Mouse (Mus musculus) R1 (cell line): Measurements from ENCODE around the gene Hoxa2.

Experiments
- DNase-seq: peaks from one replicate; pipeline ENCODE4 v3.0.0-alpha.2; 2018; ENCODE audit warnings: low read depth, low spot score

Gene Hoxa2

GRCm38 (mm10) chr6:52165441-52166370 lies 1.1 kb upstream of the Hoxa2 start:
- no peak for DNase-seq

DNA sequence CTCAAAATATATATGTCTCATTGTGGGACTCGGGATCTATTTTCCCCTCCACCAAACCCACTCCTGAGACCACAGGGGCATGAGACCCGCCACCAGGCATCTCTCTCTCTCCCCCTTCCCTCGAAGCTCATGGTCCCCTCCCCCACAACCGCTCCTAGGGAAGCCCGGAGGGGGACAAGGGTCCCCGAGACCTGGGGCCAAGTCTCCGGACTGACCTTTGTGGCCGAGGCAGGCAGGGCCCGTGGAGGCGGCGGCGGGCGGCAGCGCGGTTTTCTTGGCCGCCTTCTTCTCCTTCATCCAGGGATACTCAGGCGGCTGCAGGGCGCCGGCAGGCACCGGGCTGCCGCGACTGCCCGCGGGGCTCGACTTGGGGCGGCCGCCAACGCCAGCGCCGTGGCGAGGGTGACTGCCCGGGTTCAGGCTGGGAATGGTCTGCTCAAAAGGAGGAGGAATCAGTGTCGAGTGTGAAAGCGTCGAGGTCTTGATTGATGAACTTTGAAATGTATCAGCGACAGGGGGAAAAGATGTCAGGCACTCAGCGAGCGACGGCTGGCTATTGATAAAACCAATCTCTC lies 493 bp downstream of the Hoxa2 start:
- DNase-seq = peak; percentile 25

GRCm38 (mm10) chr6:52163366-52164031 lies 1.1 kb downstream of the Hoxa2 start:
- peak; percentile 41 for DNase-seq

- no peak for DNase-seq
Observed at GRCm38 (mm10) chr6:52162611-52163365, 1.8 kb downstream of the Hoxa2 start.

- DNase-seq = no peak
Observed at GRCm38 (mm10) chr6:52162093-52162380, 2.6 kb downstream of the Hoxa2 start.

DNA sequence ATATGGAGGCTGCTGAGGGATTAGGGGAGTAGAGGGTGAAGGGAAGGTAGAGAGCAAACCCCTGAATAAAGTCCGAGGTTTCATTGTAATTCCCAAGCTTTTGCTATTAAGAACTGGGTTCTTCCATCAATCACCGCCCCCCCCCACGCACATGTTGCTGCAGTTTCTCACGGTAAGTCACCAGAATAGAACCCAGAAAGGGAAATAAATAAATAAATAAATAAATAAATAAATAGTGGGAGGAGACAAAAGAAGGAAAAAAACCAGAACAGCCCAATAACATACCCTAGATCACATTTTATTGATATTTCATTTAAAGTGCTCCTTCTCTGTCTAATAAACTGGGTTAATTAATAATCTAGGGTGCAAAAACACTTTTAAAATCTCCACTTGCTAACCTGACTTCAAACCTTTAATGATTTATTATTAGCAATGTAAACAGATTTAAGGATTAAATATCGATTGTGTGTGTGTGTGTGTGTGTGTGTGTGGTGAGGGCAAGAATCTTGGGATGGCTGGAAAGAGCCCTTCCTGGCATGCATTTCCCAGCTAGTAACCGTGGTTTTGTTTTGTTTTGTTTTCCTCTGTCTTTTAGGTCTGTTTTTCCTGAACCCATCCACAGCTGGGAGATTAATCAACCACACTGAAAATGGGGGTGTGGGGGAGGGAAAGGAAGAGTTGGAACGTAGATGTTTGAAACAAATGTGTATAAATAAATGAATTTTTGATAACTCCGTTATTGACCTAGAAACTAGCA lies 3.1 kb downstream of the Hoxa2 start:
- no peak for DNase-seq

DNA sequence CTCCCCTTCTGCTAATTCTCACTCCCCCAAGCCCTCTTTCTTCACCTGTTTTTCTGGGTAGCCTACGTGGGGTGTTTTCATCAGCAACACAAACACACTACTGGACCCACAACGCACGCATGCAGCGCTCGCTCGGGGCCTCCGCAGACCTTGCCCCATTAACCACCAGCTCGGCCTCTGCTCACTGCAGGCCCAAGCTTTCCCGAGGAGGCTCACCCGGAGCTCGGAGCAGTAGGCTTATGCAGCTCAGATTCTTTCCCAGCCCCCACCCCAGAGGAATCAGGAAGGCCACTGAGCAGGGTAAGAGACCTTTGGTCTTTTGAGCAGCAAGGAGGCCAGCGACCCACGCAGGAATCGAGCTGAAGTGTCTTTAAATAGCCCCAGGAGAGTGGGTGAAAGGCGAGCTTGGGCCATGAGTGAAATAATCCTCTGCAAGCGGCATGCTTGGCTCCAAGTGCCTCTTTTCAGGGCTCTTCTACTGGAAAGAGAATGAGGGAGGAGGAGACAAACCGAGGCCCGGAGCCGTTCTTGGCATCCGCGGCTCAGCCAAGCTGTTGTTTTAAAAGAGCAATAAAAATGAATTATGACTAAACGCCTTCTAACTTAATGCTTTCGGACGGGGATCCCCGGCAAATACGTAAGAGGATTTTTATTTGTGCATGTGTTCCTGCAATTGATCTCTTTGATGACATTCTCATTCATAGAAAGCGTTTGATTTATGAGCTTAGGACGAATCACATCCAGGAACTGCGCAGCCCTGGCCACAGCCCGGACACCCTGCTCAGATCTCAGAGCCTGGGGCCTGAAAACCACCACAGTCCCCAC lies 3.9 kb downstream of the Hoxa2 start:
- no peak for DNase-seq

DNA sequence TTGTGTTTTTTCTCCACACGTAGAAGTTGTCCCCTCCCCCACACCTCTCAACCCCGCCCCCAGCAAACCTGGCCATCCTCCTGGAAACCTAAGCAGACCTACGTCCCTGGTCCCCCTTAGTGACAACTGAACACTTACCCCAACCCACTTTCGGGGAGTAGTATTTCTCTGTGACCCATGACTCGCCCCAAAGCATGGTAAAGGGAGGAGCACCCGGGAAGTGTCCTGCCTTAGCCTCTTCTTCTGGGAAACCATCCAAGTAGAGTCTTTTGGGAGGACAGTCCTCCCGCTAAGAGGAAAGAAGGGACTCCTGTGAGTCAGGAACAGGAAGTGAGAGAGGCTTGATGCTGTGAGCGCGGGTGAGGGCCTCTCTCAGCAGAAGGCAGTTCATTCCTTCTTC lies 4.7 kb downstream of the Hoxa2 start:
- DNase-seq = no peak

- DNase-seq = no peak
Observed at GRCm38 (mm10) chr6:52159164-52159761, 5.4 kb downstream of the Hoxa2 start.

DNA sequence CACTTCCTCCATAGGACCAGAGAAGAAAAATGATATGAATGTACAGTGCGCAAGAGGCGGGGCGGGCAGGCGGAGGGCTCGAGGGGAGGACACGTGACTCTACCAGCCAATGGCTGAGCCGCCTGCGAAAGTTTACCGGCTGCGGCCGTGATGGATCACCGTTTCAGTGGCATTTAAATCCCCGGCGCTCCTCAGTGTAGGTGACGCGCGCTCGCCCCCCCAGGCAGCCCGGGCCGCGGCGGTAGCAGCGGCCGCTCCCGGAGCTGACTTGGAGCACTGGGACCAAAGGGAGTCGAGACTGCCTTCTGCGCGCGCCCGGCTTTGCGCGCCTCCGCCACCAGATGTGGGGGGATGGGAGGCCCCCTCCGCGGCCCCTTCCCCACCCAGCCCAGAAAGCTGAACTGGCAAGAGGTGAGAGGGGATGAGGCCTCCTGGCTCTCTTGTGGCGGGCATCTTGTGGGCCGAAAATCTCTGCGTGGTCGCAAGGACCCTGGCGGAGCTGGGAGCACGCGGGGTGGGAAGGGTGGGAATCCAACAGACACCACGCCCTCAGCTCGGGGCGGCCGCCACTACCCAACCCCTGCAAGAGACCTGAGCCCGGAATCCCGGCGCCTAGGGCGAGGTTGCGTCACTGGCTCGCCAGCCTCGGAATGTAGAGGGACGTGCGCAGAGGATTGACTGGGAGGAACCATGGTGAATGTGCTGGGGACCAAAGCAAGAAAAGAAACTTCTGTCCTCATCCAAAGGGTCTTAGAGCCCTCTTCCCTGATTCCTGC lies 6.2 kb downstream of the Hoxa2 start, which contains the start of gene Hoxa1:
Hoxa1 (minus strand) TSS at position 42 of the 776 bp plus-strand sequence.
- peak; percentile 94 for DNase-seq

- DNase-seq = no peak
Observed at GRCm38 (mm10) chr6:52157466-52158275, 7.0 kb downstream of the Hoxa2 start.

GRCm38 (mm10) chr6:52156551-52157200 lies 8.0 kb downstream of the Hoxa2 start:
- DNase-seq = no peak

GRCm38 (mm10) chr6:52155471-52155870 lies 9.2 kb downstream of the Hoxa2 start:
- DNase-seq = no peak

GRCm38 (mm10) chr6:52154044-52154443 lies 10.6 kb downstream of the Hoxa2 start:
- DNase-seq = no peak

GRCm38 (mm10) chr6:52153270-52153669 lies 11.4 kb downstream of the Hoxa2 start:
- DNase-seq = peak; percentile 63

DNA sequence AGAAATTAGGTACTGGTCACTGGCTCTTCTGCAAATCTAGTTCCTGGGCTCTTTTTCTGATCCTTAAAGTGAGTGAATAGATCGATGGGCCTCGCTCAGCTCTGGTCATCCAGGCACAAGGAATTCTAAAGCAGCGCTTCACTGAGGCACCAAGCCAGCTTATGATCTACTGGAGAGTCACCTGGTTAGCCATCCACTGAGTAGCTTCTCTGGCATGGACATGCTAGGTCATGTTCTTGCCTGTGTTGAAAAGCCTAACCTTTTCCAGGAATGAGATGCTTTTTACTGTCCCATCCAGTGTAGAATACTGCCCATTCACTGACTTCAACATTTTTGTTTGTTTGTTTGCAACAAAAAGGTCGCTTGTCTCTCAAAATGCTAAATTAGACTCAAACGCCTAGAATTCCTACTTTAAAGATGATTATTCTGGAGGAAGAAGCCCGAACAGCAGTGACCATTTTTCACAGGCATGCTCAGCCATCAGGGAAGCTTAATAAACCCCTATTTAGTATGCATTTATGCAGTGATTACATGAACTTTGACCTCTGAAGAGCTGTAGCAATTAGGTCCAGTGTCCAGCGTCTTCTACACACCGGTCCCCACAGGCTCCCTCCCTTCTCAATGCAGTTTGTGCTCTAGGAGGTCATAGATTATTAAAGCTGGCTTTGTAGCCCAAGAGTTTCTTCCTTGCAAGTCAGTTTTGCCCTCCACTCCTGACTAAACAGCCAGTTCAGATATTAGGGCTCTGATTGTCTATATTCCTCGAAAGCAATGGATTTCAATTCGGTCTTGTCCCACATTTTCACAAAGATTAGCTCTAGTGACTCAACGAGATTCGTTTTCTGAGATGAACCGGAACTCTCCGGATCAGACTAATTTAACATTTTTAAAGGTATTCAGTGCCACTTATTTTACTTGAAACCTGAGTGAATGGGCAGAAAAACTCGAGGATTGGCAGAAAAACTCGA lies 12.1 kb downstream of the Hoxa2 start:
- DNase-seq = no peak

- DNase-seq = no peak
Observed at GRCm38 (mm10) chr6:52151571-52151970, 13.1 kb downstream of the Hoxa2 start.
